Mouse (Mus musculus): ENCODE measurements around the gene Odf3l1. TPM values are rescaled to one million over a fixed set of nuclear protein-coding genes. Genes with fewer than 3 reads are reported as not detected.

Gene Odf3l1
- polyA plus RNA-seq, 1 experiment from 2014 or later = 1.3 TPM

GRCm38 (mm10) chr9:56886601-56887000 is 22.1 kb upstream of the Odf3l1 start:
- Histone ChIP-seq H3K9me3 (replicated peaks; ENCODE audit: control insufficient read depth, low read length) (no peaks in the 10 kb centered on the region), H3K27ac (ENCODE audit: low read length) (no peak overlapping the region), H3K9ac (ENCODE audit: low read length) (no peak overlapping the region), H3K36me3 (ENCODE audit: control insufficient read depth, insufficient read depth, low read length) (peaks cover 8% of the 10 kb centered on the region), H3K4me1 (ENCODE audit: control insufficient read depth, insufficient read depth, low read length) (peaks cover 11% of the 10 kb centered on the region; the same call in 1 of the 2 replicates), H3K4me2 (ENCODE audit: low read depth, low read length) (no peak overlapping the region), H3K4me3 (replicated peaks; ENCODE audit: low read length) (no peak overlapping the region), H3K27me3 (ENCODE audit: control insufficient read depth, insufficient read depth, low read length) (no peaks in the 10 kb centered on the region)
- ATAC-seq (ENCODE audit: insufficient read depth, low FRiP score) = no peak
- WGBS = 92% methylated on average over 15 of the region's 15 CpGs

GRCm38 (mm10) chr9:56886113-56886512 is 21.6 kb upstream of the Odf3l1 start:
- no peak for ATAC-seq (ENCODE audit: insufficient read depth, low FRiP score)
- H3K9ac ChIP-seq (ENCODE audit: low read length) = no peak overlapping the region
- H3K27me3 ChIP-seq (ENCODE audit: control insufficient read depth, insufficient read depth, low read length) = no peaks in the 10 kb centered on the region
- H3K36me3 ChIP-seq (ENCODE audit: control insufficient read depth, insufficient read depth, low read length) = peaks cover 8% of the 10 kb centered on the region
- no peak overlapping the region for H3K4me3 ChIP-seq (replicated peaks; ENCODE audit: low read length)
- no peaks in the 10 kb centered on the region for H3K9me3 ChIP-seq (replicated peaks; ENCODE audit: control insufficient read depth, low read length)
- H3K4me1 ChIP-seq (ENCODE audit: control insufficient read depth, insufficient read depth, low read length) = peaks cover 11% of the 10 kb centered on the region; the same call in 1 of the 2 replicates
- no peak overlapping the region for H3K27ac ChIP-seq (ENCODE audit: low read length)
- 55% methylated on average over 13 of the region's 13 CpGs for WGBS
- no peak overlapping the region for H3K4me2 ChIP-seq (ENCODE audit: low read depth, low read length)

GRCm38 (mm10) chr9:56884328-56884727 is 19.8 kb upstream of the Odf3l1 start:
- no peaks in the 10 kb centered on the region for H3K27me3 ChIP-seq (ENCODE audit: control insufficient read depth, insufficient read depth, low read length)
- H3K4me2 ChIP-seq (ENCODE audit: low read depth, low read length) = no peak overlapping the region
- no peak overlapping the region for H3K9ac ChIP-seq (ENCODE audit: low read length)
- H3K4me3 ChIP-seq (replicated peaks; ENCODE audit: low read length) = no peak overlapping the region
- no peak for ATAC-seq (ENCODE audit: insufficient read depth, low FRiP score)
- no peak overlapping the region for H3K27ac ChIP-seq (ENCODE audit: low read length)
- peaks cover 11% of the 10 kb centered on the region; the same call in 1 of the 2 replicates for H3K4me1 ChIP-seq (ENCODE audit: control insufficient read depth, insufficient read depth, low read length)
- H3K9me3 ChIP-seq (replicated peaks; ENCODE audit: control insufficient read depth, low read length) = no peaks in the 10 kb centered on the region
- H3K36me3 ChIP-seq (ENCODE audit: control insufficient read depth, insufficient read depth, low read length) = peaks cover 8% of the 10 kb centered on the region
- WGBS = 86% methylated on average over 4 of the region's 4 CpGs

GRCm38 (mm10) chr9:56883470-56883869 is 19.0 kb upstream of the Odf3l1 start:
- 73% methylated on average over 7 of the region's 7 CpGs for WGBS
- no peak overlapping the region for H3K27ac ChIP-seq (ENCODE audit: low read length)
- peaks cover 11% of the 10 kb centered on the region; the same call in 1 of the 2 replicates for H3K4me1 ChIP-seq (ENCODE audit: control insufficient read depth, insufficient read depth, low read length)
- H3K27me3 ChIP-seq (ENCODE audit: control insufficient read depth, insufficient read depth, low read length) = no peaks in the 10 kb centered on the region
- no peak for ATAC-seq (ENCODE audit: insufficient read depth, low FRiP score)
- H3K4me3 ChIP-seq (replicated peaks; ENCODE audit: low read length) = no peak overlapping the region
- no peak overlapping the region for H3K9ac ChIP-seq (ENCODE audit: low read length)
- H3K9me3 ChIP-seq (replicated peaks; ENCODE audit: control insufficient read depth, low read length) = no peaks in the 10 kb centered on the region
- peaks cover 8% of the 10 kb centered on the region for H3K36me3 ChIP-seq (ENCODE audit: control insufficient read depth, insufficient read depth, low read length)
- no peak overlapping the region for H3K4me2 ChIP-seq (ENCODE audit: low read depth, low read length)

- Histone ChIP-seq H3K9me3 (replicated peaks; ENCODE audit: control insufficient read depth, low read length) (no peaks in the 10 kb centered on the region), H3K9ac (ENCODE audit: low read length) (0 out of 2 replicates have a peak overlapping the region, but pooled peaks have one; percentile 5), H3K4me2 (ENCODE audit: low read depth, low read length) (no peak overlapping the region), H3K4me1 (ENCODE audit: control insufficient read depth, insufficient read depth, low read length) (peaks cover 11% of the 10 kb centered on the region; the same call in 1 of the 2 replicates), H3K36me3 (ENCODE audit: control insufficient read depth, insufficient read depth, low read length) (peaks cover 4% of the 10 kb centered on the region; the same call in 1 of the 2 replicates), H3K27ac (ENCODE audit: low read length) (peak overlapping the region; percentile 44; the same call in 1 of the 2 replicates), H3K27me3 (ENCODE audit: control insufficient read depth, insufficient read depth, low read length) (no peaks in the 10 kb centered on the region), H3K4me3 (replicated peaks; ENCODE audit: low read length) (no peak overlapping the region)
- 55% methylated on average over 12 of the region's 12 CpGs for WGBS
- ATAC-seq (ENCODE audit: insufficient read depth, low FRiP score) = peak; percentile 23; the same call in 1 of the 2 replicates
Measured at GRCm38 (mm10) chr9:56882818-56883217, 18.3 kb upstream of the Odf3l1 start.

GRCm38 (mm10) chr9:56882283-56882682 is 17.8 kb upstream of the Odf3l1 start:
- H3K36me3 ChIP-seq (ENCODE audit: control insufficient read depth, insufficient read depth, low read length) = no peaks in the 10 kb centered on the region
- H3K27ac ChIP-seq (ENCODE audit: low read length) = peak overlapping the region; percentile 44; the same call in 1 of the 2 replicates

GRCm38 (mm10) chr9:56881539-56882082 is 17.1 kb upstream of the Odf3l1 start:
- H3K27ac ChIP-seq (ENCODE audit: low read length) = no peak overlapping the region
- no peaks in the 10 kb centered on the region for H3K36me3 ChIP-seq (ENCODE audit: control insufficient read depth, insufficient read depth, low read length)
- H3K9ac ChIP-seq (ENCODE audit: low read length) = no peak overlapping the region
- H3K4me3 ChIP-seq (replicated peaks; ENCODE audit: low read length) = no peak overlapping the region
- ATAC-seq (ENCODE audit: insufficient read depth, low FRiP score) = no peak; the same call in 1 of the 2 replicates
- H3K4me1 ChIP-seq (ENCODE audit: control insufficient read depth, insufficient read depth, low read length) = peaks cover 17% of the 10 kb centered on the region
- no peaks in the 10 kb centered on the region for H3K9me3 ChIP-seq (replicated peaks; ENCODE audit: control insufficient read depth, low read length)
- no peak overlapping the region for H3K4me2 ChIP-seq (ENCODE audit: low read depth, low read length)
- WGBS = 50% methylated on average over 3 of the region's 3 CpGs
- H3K27me3 ChIP-seq (ENCODE audit: control insufficient read depth, insufficient read depth, low read length) = no peaks in the 10 kb centered on the region

More at GRCm38 (mm10) chr9:56882283-56882682, 17.8 kb upstream of the Odf3l1 start:
- Histone ChIP-seq H3K9ac (ENCODE audit: low read length) (no peak overlapping the region), H3K27me3 (ENCODE audit: control insufficient read depth, insufficient read depth, low read length) (no peaks in the 10 kb centered on the region), H3K4me2 (ENCODE audit: low read depth, low read length) (no peak overlapping the region), H3K4me3 (replicated peaks; ENCODE audit: low read length) (no peak overlapping the region), H3K9me3 (replicated peaks; ENCODE audit: control insufficient read depth, low read length) (no peaks in the 10 kb centered on the region), H3K4me1 (ENCODE audit: control insufficient read depth, insufficient read depth, low read length) (peaks cover 11% of the 10 kb centered on the region; the same call in 1 of the 2 replicates)
- ATAC-seq (ENCODE audit: insufficient read depth, low FRiP score) = no peak
- 56% methylated on average over 4 of the region's 4 CpGs for WGBS

GRCm38 (mm10) chr9:56880790-56881189 is 16.3 kb upstream of the Odf3l1 start:
- H3K36me3 ChIP-seq (ENCODE audit: control insufficient read depth, insufficient read depth, low read length) = no peaks in the 10 kb centered on the region
- no peak overlapping the region for H3K4me3 ChIP-seq (replicated peaks; ENCODE audit: low read length)
- peak overlapping the region; percentile 44; the same call in 1 of the 2 replicates for H3K27ac ChIP-seq (ENCODE audit: low read length)
- no peaks in the 10 kb centered on the region for H3K27me3 ChIP-seq (ENCODE audit: control insufficient read depth, insufficient read depth, low read length)
- peak overlapping the region; percentile 40; the same call in 1 of the 2 replicates for H3K9ac ChIP-seq (ENCODE audit: low read length)
- H3K4me1 ChIP-seq (ENCODE audit: control insufficient read depth, insufficient read depth, low read length) = peaks cover 22% of the 10 kb centered on the region
- no peaks in the 10 kb centered on the region for H3K9me3 ChIP-seq (replicated peaks; ENCODE audit: control insufficient read depth, low read length)
- H3K4me2 ChIP-seq (ENCODE audit: low read depth, low read length) = no peak overlapping the region
- 33% methylated on average over 9 of the region's 9 CpGs for WGBS
- no peak for ATAC-seq (ENCODE audit: insufficient read depth, low FRiP score)

- H3K9ac ChIP-seq (ENCODE audit: low read length) = 0 out of 2 replicates have a peak overlapping the region, but pooled peaks have one; percentile 52
- ATAC-seq (ENCODE audit: insufficient read depth, low FRiP score) = no peak
- no peaks in the 10 kb centered on the region for H3K36me3 ChIP-seq (ENCODE audit: control insufficient read depth, insufficient read depth, low read length)
- WGBS = 85% methylated on average over 5 of the region's 5 CpGs
- H3K4me1 ChIP-seq (ENCODE audit: control insufficient read depth, insufficient read depth, low read length) = peaks cover 34% of the 10 kb centered on the region
- no peak overlapping the region for H3K4me2 ChIP-seq (ENCODE audit: low read depth, low read length)
- H3K27me3 ChIP-seq (ENCODE audit: control insufficient read depth, insufficient read depth, low read length) = no peaks in the 10 kb centered on the region
- H3K9me3 ChIP-seq (replicated peaks; ENCODE audit: control insufficient read depth, low read length) = no peaks in the 10 kb centered on the region
- no peak overlapping the region for H3K4me3 ChIP-seq (replicated peaks; ENCODE audit: low read length)
- peak overlapping the region; percentile 40; the same call in 1 of the 2 replicates for H3K27ac ChIP-seq (ENCODE audit: low read length)
Measured at GRCm38 (mm10) chr9:56877284-56877683, 12.8 kb upstream of the Odf3l1 start.
